Mouse (Mus musculus) embryonic facial prominence, embryonic 11.5 days (tissue): ENCODE measurements around the gene Hus1b. TPM values are rescaled to one million over a fixed set of nuclear protein-coding genes. Genes with fewer than 3 reads are reported as not detected.

Experiments used
- ATAC-seq: fragments of 200-750 bp; cut with Nextera tagmentation; replicated peaks from 2 replicates; pipeline ENCODE4 v1.8.0; 2017; ENCODE audit warnings: low read depth; ENCODE audit not compliant: insufficient number of reproducible peaks, low FRiP score, low TSS enrichment
- DNase-seq: peaks from one replicate; pipeline ENCODE4 v3.0.0-alpha.2; 2015; ENCODE audit warnings: low spot score
- H3K27ac ChIP-seq: fragments of 300-500 bp; sonication (generic); replicated peaks from 2 replicates; pipeline ENCODE4 v1.5.1; 2014; ENCODE audit warnings: mild to moderate bottlenecking, low read depth, low read length, control low read depth
- H3K27me3 ChIP-seq: fragments of 300-500 bp; sonication (generic); 2 replicates; pipeline ENCODE4 v1.6.1; 2014; ENCODE audit warnings: mild to moderate bottlenecking, low read length, moderate library complexity, mixed read lengths; ENCODE audit not compliant: control insufficient read depth, insufficient read depth
- H3K36me3 ChIP-seq: fragments of 300-500 bp; sonication (generic); replicated peaks from 2 replicates; pipeline ENCODE4 v1.6.1; 2014; ENCODE audit warnings: low read depth, mild to moderate bottlenecking, low read length, moderate library complexity, mixed read lengths; ENCODE audit not compliant: control insufficient read depth, insufficient read depth
- H3K4me1 ChIP-seq: fragments of 300-500 bp; sonication (generic); 2 replicates; pipeline ENCODE4 v1.6.1; 2014; ENCODE audit warnings: low read length, mixed read lengths; ENCODE audit not compliant: control insufficient read depth, insufficient read depth
- H3K4me2 ChIP-seq: fragments of 300-500 bp; sonication (generic); 2 replicates; pipeline ENCODE4 v1.6.1; 2014; ENCODE audit warnings: low read depth, mild to moderate bottlenecking, control low read depth, low read length, moderate library complexity
- H3K4me3 ChIP-seq: fragments of 300-500 bp; sonication (generic); 2 replicates; pipeline ENCODE4 v1.5.1; 2014; ENCODE audit warnings: low read depth, low read length, control low read depth
- H3K9ac ChIP-seq: fragments of 300-500 bp; sonication (generic); replicated peaks from 2 replicates; pipeline ENCODE4 v1.6.1; 2014; ENCODE audit warnings: mild to moderate bottlenecking, control low read depth, low read length
- H3K9me3 ChIP-seq: fragments of 300-500 bp; sonication (generic); replicated peaks from 2 replicates; pipeline ENCODE4 v1.6.1; 2016; ENCODE audit warnings: mild to moderate bottlenecking, low read length, inconsistent platforms, mixed read lengths; ENCODE audit not compliant: control insufficient read depth
- WGBS: fragments of 180-500 bp; shearing (Covaris S2); extraction: QIAGEN DNeasy Blood & Tissue Kit; methylation state at CpG from one replicate; pipeline ENCODE4 v1.1.7; 2014; 5-methylcytosine and 5-hydroxymethylcytosine counted together
- polyA plus RNA-seq: library from polyadenylated mRNA; unstranded; fragments of >200 nt; fragmentation: Nextera tagmentation; extraction: Ambion mirVana; gene quantifications from 2 replicates; pipeline ENCODE4 v1.2.1, GENCODE M21; 2014

The Hus1b gene
- polyA plus RNA-seq, 1 experiment from 2014 or later: not detected

DNA sequence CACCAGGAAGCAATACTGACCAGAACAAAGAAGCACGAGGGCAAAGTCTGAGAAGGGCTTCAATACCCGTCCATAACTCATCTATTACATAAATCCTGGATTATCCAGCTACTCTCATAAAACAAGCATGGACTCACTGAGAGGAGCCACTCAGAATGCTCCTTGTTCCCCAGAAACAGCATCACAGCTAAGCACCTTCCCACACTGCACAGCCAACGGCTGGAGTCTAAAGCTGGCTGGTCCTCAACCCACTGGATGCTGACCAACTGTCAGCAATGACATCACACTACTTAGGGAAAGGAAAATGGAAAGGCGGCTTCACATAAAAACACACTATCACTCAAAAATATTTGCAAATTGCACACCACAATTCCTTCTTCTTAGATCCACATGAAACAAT, 20.8 kb upstream of the Hus1b start:
- ATAC-seq (no peak), DNase-seq (no peak)
- peaks cover 3% of the 10 kb centered on the region; the same call in 1 of the 2 replicates for H3K4me1 ChIP-seq
- H3K4me2 ChIP-seq: no peak overlapping the region
- no peaks in the 10 kb centered on the region for H3K27me3 ChIP-seq
- H3K9me3 ChIP-seq: no peaks in the 10 kb centered on the region
- H3K36me3 ChIP-seq: no peaks in the 10 kb centered on the region
- 68% methylated on average over 4 of the region's 4 CpGs for WGBS
- H3K4me3 ChIP-seq: no peak overlapping the region
- no peak overlapping the region for H3K27ac ChIP-seq
- H3K9ac ChIP-seq: no peak overlapping the region

GRCm38 (mm10) chr13:30966507-30966911, 18.9 kb upstream of the Hus1b start:
- H3K4me2 ChIP-seq: peak overlapping the region; percentile 27
- no peaks in the 10 kb centered on the region for H3K27me3 ChIP-seq
- DNase-seq (peak; percentile 75), ATAC-seq (peak; percentile 82)
- H3K4me1 ChIP-seq: peaks cover 3% of the 10 kb centered on the region; the same call in 1 of the 2 replicates
- no peaks in the 10 kb centered on the region for H3K36me3 ChIP-seq
- 0 out of 2 replicates have a peak overlapping the region, but pooled peaks have one; percentile 6 for H3K9ac ChIP-seq
- H3K9me3 ChIP-seq: no peaks in the 10 kb centered on the region
- peak overlapping the region; percentile 20; the same call in 1 of the 2 replicates for H3K27ac ChIP-seq
- H3K4me3 ChIP-seq: no peak overlapping the region
- whole genome bisulfite sequencing: 5% methylated on average over 10 of the region's 10 CpGs

DNA sequence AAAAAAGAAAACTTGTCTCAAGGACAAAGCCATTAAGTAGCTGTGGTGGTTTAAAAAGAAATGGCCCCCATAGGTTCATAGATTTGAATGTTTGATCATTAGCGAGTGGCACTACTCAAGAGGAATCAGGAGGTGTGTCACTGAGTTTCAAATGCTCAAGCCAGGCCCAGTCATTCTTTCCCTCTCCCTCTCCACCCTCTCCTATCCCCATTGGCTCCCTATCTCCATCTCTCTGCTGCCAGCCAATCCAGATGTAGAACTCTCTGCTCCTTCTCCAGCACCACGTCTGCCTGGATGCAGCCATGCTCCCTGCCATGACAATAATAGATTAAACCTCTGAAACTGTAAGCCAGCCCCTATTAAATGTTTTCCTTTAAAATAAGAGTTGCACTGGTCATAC, 14.4 kb upstream of the Hus1b start:
- Histone ChIP-seq H3K4me2 (no peak overlapping the region), H3K4me3 (no peak overlapping the region), H3K36me3 (no peaks in the 10 kb centered on the region), H3K27ac (no peak overlapping the region), H3K4me1 (no peaks in the 10 kb centered on the region; the same call in 1 of the 2 replicates), H3K9ac (no peak overlapping the region), H3K27me3 (no peaks in the 10 kb centered on the region), H3K9me3 (no peaks in the 10 kb centered on the region)
- ATAC-seq: no peak
- WGBS: 55% methylated on average over 2 of the region's 2 CpGs
- no peak for DNase-seq

DNA sequence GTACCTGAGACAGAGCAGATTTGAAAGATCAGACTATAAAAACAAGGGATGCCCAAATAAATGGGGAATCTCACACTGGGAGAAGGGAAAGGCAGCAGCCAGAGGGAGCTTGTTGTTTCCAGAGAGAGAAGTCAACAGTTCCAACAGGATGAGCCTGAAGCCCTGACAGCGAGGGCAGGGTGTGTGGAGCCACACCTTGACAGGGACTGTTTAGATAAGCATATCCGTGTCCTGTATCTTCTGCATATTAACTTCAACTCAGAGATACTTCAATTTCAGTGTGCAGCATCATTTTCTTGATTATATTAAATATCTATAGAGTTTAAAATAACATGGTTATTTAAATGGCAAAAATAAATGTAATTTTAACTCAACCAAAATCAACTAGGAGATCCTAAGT, 13.2 kb upstream of the Hus1b start:
- Histone ChIP-seq H3K4me1 (no peaks in the 10 kb centered on the region), H3K4me3 (no peak overlapping the region), H3K4me2 (no peak overlapping the region), H3K27ac (no peak overlapping the region), H3K36me3 (no peaks in the 10 kb centered on the region), H3K27me3 (no peaks in the 10 kb centered on the region), H3K9ac (no peak overlapping the region), H3K9me3 (no peaks in the 10 kb centered on the region)
- WGBS: 86% methylated on average over 2 of the region's 2 CpGs
- DNase-seq (no peak), ATAC-seq (no peak)

DNA sequence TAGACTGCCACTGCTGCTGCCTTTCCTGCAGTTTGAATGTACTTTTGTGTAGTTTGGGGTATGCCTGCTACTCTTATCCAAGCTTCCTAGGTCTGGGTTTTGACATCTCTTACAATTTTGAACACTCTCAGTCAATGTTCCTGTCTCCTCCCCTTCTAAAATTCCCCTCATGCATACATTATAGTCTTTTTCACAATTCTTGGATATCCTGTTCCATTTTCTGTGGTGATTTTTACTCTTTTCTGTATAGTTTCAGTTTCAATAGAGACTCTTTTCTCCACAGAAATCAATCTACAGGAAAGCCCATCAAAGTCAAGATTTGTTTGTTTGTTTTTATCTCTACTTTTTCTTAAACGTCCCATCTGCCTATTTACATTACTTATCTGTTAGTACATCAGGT, 6.0 kb upstream of the Hus1b start:
- Histone ChIP-seq H3K4me1 (no peaks in the 10 kb centered on the region), H3K27me3 (no peaks in the 10 kb centered on the region), H3K9ac (no peak overlapping the region), H3K36me3 (no peaks in the 10 kb centered on the region), H3K4me2 (no peak overlapping the region), H3K27ac (no peak overlapping the region), H3K9me3 (no peaks in the 10 kb centered on the region), H3K4me3 (no peak overlapping the region)
- DNase-seq: no peak
- WGBS: 67% methylated on average over 1 of the region's 1 CpGs
- no peak for ATAC-seq

DNA sequence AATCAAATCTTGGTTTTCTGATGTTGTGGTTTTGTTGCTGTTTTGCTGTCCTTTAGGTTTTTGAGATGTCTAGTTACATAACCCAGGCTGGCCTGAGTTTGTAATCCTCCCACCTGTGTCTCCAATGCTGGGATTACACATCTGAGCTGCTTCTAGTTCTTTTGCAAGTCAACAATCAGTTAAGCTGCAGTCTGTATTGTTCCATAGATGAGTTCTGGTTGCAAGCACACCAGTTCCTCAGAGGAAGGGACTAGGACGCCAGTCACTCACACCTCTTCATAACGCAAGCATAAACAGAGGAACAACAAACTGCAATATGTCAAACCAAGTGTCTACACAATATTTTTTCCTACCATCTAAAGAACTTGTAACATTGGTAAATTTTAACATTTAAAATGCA, 4.5 kb upstream of the Hus1b start:
- no peaks in the 10 kb centered on the region for H3K9me3 ChIP-seq
- 92% methylated on average over 2 of the region's 2 CpGs for WGBS
- DNase-seq: no peak
- no peak overlapping the region for H3K27ac ChIP-seq
- no peaks in the 10 kb centered on the region for H3K4me1 ChIP-seq
- ATAC-seq: no peak
- no peak overlapping the region for H3K4me2 ChIP-seq
- H3K4me3 ChIP-seq: no peak overlapping the region
- no peak overlapping the region for H3K9ac ChIP-seq
- no peaks in the 10 kb centered on the region for H3K36me3 ChIP-seq
- no peaks in the 10 kb centered on the region for H3K27me3 ChIP-seq

DNA sequence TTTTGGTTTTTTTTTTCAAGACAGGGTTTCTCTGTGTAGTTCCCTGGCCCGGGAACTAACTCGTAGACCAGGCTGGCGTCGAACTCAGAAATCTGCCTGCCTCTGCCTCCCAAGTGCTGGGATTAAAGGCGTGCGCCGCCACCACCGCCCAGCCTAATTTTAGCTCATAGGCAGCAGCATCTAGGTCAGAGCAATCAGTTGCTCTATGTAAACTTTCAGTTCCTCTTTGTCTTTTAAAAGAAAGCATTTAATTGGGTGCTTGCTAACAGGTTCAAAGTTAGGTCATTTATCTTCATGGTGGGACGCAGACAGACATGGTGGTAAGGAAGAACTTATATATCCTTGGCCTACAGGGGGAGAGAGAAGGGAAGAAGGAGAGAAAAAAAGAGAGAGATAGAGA, 1.6 kb upstream of the Hus1b start:
- Histone ChIP-seq H3K4me1 (no peaks in the 10 kb centered on the region), H3K4me3 (no peak overlapping the region), H3K36me3 (no peaks in the 10 kb centered on the region), H3K4me2 (no peak overlapping the region), H3K9ac (no peak overlapping the region), H3K9me3 (no peaks in the 10 kb centered on the region), H3K27me3 (no peaks in the 10 kb centered on the region), H3K27ac (no peak overlapping the region)
- no peak for ATAC-seq
- WGBS: 91% methylated on average over 9 of the region's 9 CpGs
- no peak for DNase-seq

- no peak for ATAC-seq
- 96% methylated on average over 15 of the region's 15 CpGs for WGBS
- Histone ChIP-seq H3K36me3 (no peaks in the 10 kb centered on the region), H3K9ac (no peak overlapping the region), H3K4me3 (no peak overlapping the region), H3K9me3 (no peaks in the 10 kb centered on the region), H3K27ac (no peak overlapping the region), H3K4me1 (no peaks in the 10 kb centered on the region), H3K4me2 (no peak overlapping the region), H3K27me3 (no peaks in the 10 kb centered on the region)
- no peak for DNase-seq
These were observed 430 bp downstream of the Hus1b start for GRCm38 (mm10) chr13:30947129-30947528.
